Mouse (Mus musculus) brain, embryonic 14.5 days (tissue): ENCODE measurements at regions not wholly inside any gene's neighbourhood (a gene's known extent, or its start where the extent isn't known, plus 50 kb on each side); places are given as distances from the start of the nearest gene placed in this dataset.

ENCODE experiments used
- CTCF ChIP-seq: fragments of 200-500 bp; IDR thresholded peaks from 2 replicates; pipeline ENCODE4 v1.5.1; 2012; ENCODE audit warnings: inconsistent platforms, mild to moderate bottlenecking, moderate library complexity, borderline replicate concordance; ENCODE audit not compliant: insufficient read depth, insufficient read length; ENCODE audit errors: extremely low read depth
- POLR2A ChIP-seq: fragments of 200-500 bp; IDR thresholded peaks from 2 replicates; pipeline ENCODE4 v1.6.1; 2012; ENCODE audit warnings: mild to moderate bottlenecking, inconsistent platforms, borderline replicate concordance; ENCODE audit not compliant: poor library complexity, insufficient read depth, insufficient read length, severe bottlenecking; ENCODE audit errors: extremely low read depth

GRCm38 (mm10) chr2:100977202-100977601 lies 647.3 kb upstream of the Rag2 start:
- TF ChIP-seq CTCF: no peak
- TF ChIP-seq POLR2A: no peak
